Mouse (Mus musculus): ENCODE data around the gene Apoa1. TPM values are rescaled to one million over a fixed set of nuclear protein-coding genes. Genes with fewer than 3 reads are reported as not detected.

Apoa1 gene
- polyA plus RNA-seq, 1 experiment = 0.22 TPM

DNA sequence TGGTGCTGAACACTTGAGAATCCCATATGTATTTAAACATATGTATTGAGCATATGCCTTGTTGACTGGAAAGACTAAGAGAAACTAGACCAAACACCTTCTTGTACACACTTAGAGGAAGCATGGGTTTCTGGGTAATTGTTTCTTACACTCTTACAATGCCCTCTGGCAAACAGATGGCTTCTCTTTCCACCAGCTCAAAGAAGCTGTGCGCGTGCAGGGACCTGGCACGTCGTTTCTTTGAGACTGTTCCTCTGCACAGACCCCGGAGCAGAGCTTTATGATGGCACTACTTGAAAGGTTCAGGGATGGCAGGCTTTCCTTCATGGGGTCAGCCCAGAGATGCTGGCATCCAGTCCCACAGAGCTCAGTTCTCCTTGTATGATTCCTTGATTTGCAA is 39.4 kb upstream of the Apoa1 start:
- Histone ChIP-seq H3K4me3 (ENCODE audit: extremely low read depth, insufficient read depth, insufficient read length) (no peak overlapping the region), H3K4me1 (ENCODE audit: control insufficient read depth, insufficient read depth, insufficient read length) (peaks cover 2% of the 10 kb centered on the region; the same call in 1 of the 2 replicates), H3K27me3 (ENCODE audit: control insufficient read depth, insufficient read depth, low read length) (no peaks in the 10 kb centered on the region), H3K27ac (ENCODE audit: insufficient read depth, low read length) (no peak overlapping the region), H3K36me3 (ENCODE audit: control insufficient read depth, insufficient read depth, low read length) (no peaks in the 10 kb centered on the region; the same call in 1 of the 2 replicates)
- no peak for TF ChIP-seq CTCF (IDR thresholded peaks at IDR 0.05; ENCODE audit: extremely low read depth, insufficient read depth, insufficient read length, insufficient replicate concordance)
- no peak for TF ChIP-seq POLR2A (IDR thresholded peaks at IDR 0.05; ENCODE audit: low read depth, low read length)
- 94% methylated on average over 5 of the region's 5 CpGs for WGBS
- no peak for DNase-seq (ENCODE audit: low read depth in 1 of 2, low spot score in 2 of 2)

- 86% methylated on average over 10 of the region's 10 CpGs for WGBS
- no peaks in the 10 kb centered on the region for H3K27me3 ChIP-seq (ENCODE audit: control insufficient read depth, insufficient read depth, low read length)
- no peak for TF ChIP-seq POLR2A (IDR thresholded peaks at IDR 0.05; ENCODE audit: low read depth, low read length)
- no peak for TF ChIP-seq CTCF (IDR thresholded peaks at IDR 0.05; ENCODE audit: extremely low read depth, insufficient read depth, insufficient read length, insufficient replicate concordance)
- DNase-seq (ENCODE audit: low read depth in 1 of 2, low spot score in 2 of 2) = no peak
- H3K4me3 ChIP-seq (ENCODE audit: extremely low read depth, insufficient read depth, insufficient read length) = no peak overlapping the region
- no peak overlapping the region for H3K27ac ChIP-seq (ENCODE audit: insufficient read depth, low read length)
- H3K36me3 ChIP-seq (ENCODE audit: control insufficient read depth, insufficient read depth, low read length) = no peaks in the 10 kb centered on the region; the same call in 1 of the 2 replicates
- H3K4me1 ChIP-seq (ENCODE audit: control insufficient read depth, insufficient read depth, insufficient read length) = peaks cover 2% of the 10 kb centered on the region; the same call in 1 of the 2 replicates
Observed at GRCm38 (mm10) chr9:46189381-46189780, 39.0 kb upstream of the Apoa1 start.

GRCm38 (mm10) chr9:46191234-46191633 is 37.1 kb upstream of the Apoa1 start:
- DNase-seq (ENCODE audit: low read depth in 1 of 2, low spot score in 2 of 2) = no peak
- 90% methylated on average over 8 of the region's 8 CpGs for WGBS
- Histone ChIP-seq H3K36me3 (ENCODE audit: control insufficient read depth, insufficient read depth, low read length) (peaks cover 9% of the 10 kb centered on the region; the same call in 1 of the 2 replicates), H3K4me3 (ENCODE audit: extremely low read depth, insufficient read depth, insufficient read length) (no peak overlapping the region), H3K4me1 (ENCODE audit: control insufficient read depth, insufficient read depth, insufficient read length) (no peaks in the 10 kb centered on the region; the same call in 1 of the 2 replicates), H3K27me3 (ENCODE audit: control insufficient read depth, insufficient read depth, low read length) (no peaks in the 10 kb centered on the region), H3K27ac (ENCODE audit: insufficient read depth, low read length) (no peak overlapping the region)
- no peak for TF ChIP-seq POLR2A (IDR thresholded peaks at IDR 0.05; ENCODE audit: low read depth, low read length)
- no peak for TF ChIP-seq CTCF (IDR thresholded peaks at IDR 0.05; ENCODE audit: extremely low read depth, insufficient read depth, insufficient read length, insufficient replicate concordance)

DNA sequence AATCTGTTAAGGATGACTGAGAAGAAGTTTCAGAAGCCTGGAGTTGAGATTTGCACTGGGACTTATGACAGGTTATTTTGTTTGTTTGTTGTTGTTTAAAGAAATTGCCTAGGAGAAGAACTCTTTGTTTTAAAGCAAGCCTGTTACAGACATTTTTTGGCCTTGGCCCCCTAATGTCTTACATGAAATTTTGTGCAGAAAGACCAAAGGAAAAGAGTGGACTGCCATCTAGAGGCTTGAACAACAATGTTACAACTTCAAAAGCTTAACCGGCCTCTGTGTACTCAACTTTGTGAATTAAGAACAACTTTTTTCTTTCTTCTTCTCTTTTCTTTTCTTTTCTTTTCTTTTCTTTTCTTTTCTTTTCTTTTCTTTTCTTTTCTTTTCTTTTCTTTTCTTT is 36.7 kb upstream of the Apoa1 start:
- Histone ChIP-seq H3K4me1 (ENCODE audit: control insufficient read depth, insufficient read depth, insufficient read length) (no peaks in the 10 kb centered on the region; the same call in 1 of the 2 replicates), H3K4me3 (ENCODE audit: extremely low read depth, insufficient read depth, insufficient read length) (no peak overlapping the region), H3K27me3 (ENCODE audit: control insufficient read depth, insufficient read depth, low read length) (no peaks in the 10 kb centered on the region), H3K36me3 (ENCODE audit: control insufficient read depth, insufficient read depth, low read length) (peaks cover 9% of the 10 kb centered on the region; the same call in 1 of the 2 replicates), H3K27ac (ENCODE audit: insufficient read depth, low read length) (no peak overlapping the region)
- DNase-seq (ENCODE audit: low read depth in 1 of 2, low spot score in 2 of 2) = peak in 1 of 2 experiments; percentile 38
- WGBS = 24% methylated on average over 1 of the region's 1 CpGs
- TF ChIP-seq CTCF (IDR thresholded peaks at IDR 0.05; ENCODE audit: extremely low read depth, insufficient read depth, insufficient read length, insufficient replicate concordance) (no peak), POLR2A (IDR thresholded peaks at IDR 0.05; ENCODE audit: low read depth, low read length) (no peak)

- Histone ChIP-seq H3K4me3 (ENCODE audit: extremely low read depth, insufficient read depth, insufficient read length) (no peak overlapping the region), H3K27ac (ENCODE audit: insufficient read depth, low read length) (no peak overlapping the region; the same call in 1 of the 2 replicates), H3K36me3 (ENCODE audit: control insufficient read depth, insufficient read depth, low read length) (peaks cover 9% of the 10 kb centered on the region; the same call in 1 of the 2 replicates), H3K27me3 (ENCODE audit: control insufficient read depth, insufficient read depth, low read length) (no peaks in the 10 kb centered on the region), H3K4me1 (ENCODE audit: control insufficient read depth, insufficient read depth, insufficient read length) (no peaks in the 10 kb centered on the region; the same call in 1 of the 2 replicates)
- peak in 1 of 2 experiments; percentile 58 for DNase-seq (ENCODE audit: low read depth in 1 of 2, low spot score in 2 of 2)
- no peak for TF ChIP-seq POLR2A (IDR thresholded peaks at IDR 0.05; ENCODE audit: low read depth, low read length)
- no peak for TF ChIP-seq CTCF (IDR thresholded peaks at IDR 0.05; ENCODE audit: extremely low read depth, insufficient read depth, insufficient read length, insufficient replicate concordance)
- 42% methylated on average over 6 of the region's 6 CpGs for WGBS
Observed at GRCm38 (mm10) chr9:46192642-46193041, 35.7 kb upstream of the Apoa1 start.

GRCm38 (mm10) chr9:46194809-46195208 is 33.6 kb upstream of the Apoa1 start:
- H3K4me1 ChIP-seq (ENCODE audit: control insufficient read depth, insufficient read depth, insufficient read length) = no peaks in the 10 kb centered on the region; the same call in 1 of the 2 replicates
- H3K36me3 ChIP-seq (ENCODE audit: control insufficient read depth, insufficient read depth, low read length) = peaks cover 22% of the 10 kb centered on the region
- TF ChIP-seq CTCF (IDR thresholded peaks at IDR 0.05; ENCODE audit: extremely low read depth, insufficient read depth, insufficient read length, insufficient replicate concordance) (no peak), POLR2A (IDR thresholded peaks at IDR 0.05; ENCODE audit: low read depth, low read length) (no peak)

GRCm38 (mm10) chr9:46196699-46197169 is 31.6 kb upstream of the Apoa1 start:
- TF ChIP-seq POLR2A (IDR thresholded peaks at IDR 0.05; ENCODE audit: low read depth, low read length) (no peak), CTCF (IDR thresholded peaks at IDR 0.05; ENCODE audit: extremely low read depth, insufficient read depth, insufficient read length, insufficient replicate concordance) (no peak)
- Histone ChIP-seq H3K27me3 (ENCODE audit: control insufficient read depth, insufficient read depth, low read length) (no peaks in the 10 kb centered on the region), H3K36me3 (ENCODE audit: control insufficient read depth, insufficient read depth, low read length) (peaks cover 23% of the 10 kb centered on the region), H3K27ac (ENCODE audit: insufficient read depth, low read length) (no peak overlapping the region), H3K4me1 (ENCODE audit: control insufficient read depth, insufficient read depth, insufficient read length) (no peaks in the 10 kb centered on the region; the same call in 1 of the 2 replicates), H3K4me3 (ENCODE audit: extremely low read depth, insufficient read depth, insufficient read length) (no peak overlapping the region)
- no peak for DNase-seq (ENCODE audit: low read depth in 1 of 2, low spot score in 2 of 2)
- WGBS = 70% methylated on average over 12 of the region's 12 CpGs

More at GRCm38 (mm10) chr9:46194809-46195208, 33.6 kb upstream of the Apoa1 start:
- Histone ChIP-seq H3K27ac (ENCODE audit: insufficient read depth, low read length) (no peak overlapping the region), H3K27me3 (ENCODE audit: control insufficient read depth, insufficient read depth, low read length) (no peaks in the 10 kb centered on the region), H3K4me3 (ENCODE audit: extremely low read depth, insufficient read depth, insufficient read length) (no peak overlapping the region)
- 87% methylated on average over 9 of the region's 9 CpGs for WGBS
- DNase-seq (ENCODE audit: low read depth in 1 of 2, low spot score in 2 of 2) = no peak

Measured in spleen, adult 2 months (tissue).